In the genomic region with DNA sequence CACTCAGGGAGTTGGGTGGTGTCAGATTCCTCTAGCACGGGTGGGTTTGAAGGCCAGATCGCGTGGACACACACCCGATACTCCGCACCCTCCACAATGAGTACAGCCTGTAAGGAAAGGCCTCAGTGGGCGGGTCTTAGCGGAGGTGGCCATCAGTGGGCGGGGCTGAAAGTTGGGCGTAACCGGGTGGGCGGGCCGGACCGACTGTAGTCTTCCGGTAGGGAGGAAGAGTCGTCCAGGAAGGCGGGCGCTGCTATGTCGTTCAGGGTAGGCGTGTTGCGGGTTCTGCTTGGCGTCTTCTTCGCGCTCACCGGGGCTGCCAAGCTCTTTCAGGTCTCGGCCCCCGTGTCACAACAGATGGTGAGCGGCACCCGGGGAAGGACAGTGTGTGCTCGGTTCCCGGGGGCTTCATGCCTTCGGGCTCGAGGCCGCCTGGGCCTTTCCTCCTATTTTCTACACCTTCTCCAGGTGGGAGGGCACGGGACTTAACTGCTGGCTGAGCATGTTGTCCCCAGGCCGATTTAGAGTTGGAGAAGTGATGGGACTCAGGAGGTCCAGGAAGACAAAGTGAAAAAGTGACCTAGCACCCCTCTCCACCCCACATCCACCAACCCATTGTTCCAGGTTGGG, we compare ENCODE assay signal across 8 mouse cellular contexts. TPM values are rescaled to one million over a fixed set of nuclear protein-coding genes. Genes with fewer than 3 reads are reported as not detected.
DNase-seq lines count a peak whose midpoint lies in the region; ATAC-seq lines count a peak whose summit lies in the region.

No protein-coding gene starts in this region.

- WGBS in hindbrain, embryonic 15.5 days, result 1% methylated on average over 35 of the region's 35 CpGs

- peak; percentile 80 for DNase-seq in T-cell, adult 2 months (ENCODE audit: low spot score)
- DNase-seq in cerebellum, postnatal 36 days, result peak; percentile 70 to 78
- peak; percentile 34 to 54 for DNase-seq in frontal cortex, postnatal 36 days (ENCODE audit: low spot score in 2 of 2)
- DNase-seq in left cerebral cortex, adult 11 months (ENCODE audit: low spot score), result peak; percentile 13
- DNase-seq in lung, postnatal 4 days, result peak; percentile 89 to 93
- DNase-seq in right cerebral cortex, adult 18-20 months, result peak; percentile 47
- peak; percentile 65 for DNase-seq in urinary bladder, postnatal 10 days (ENCODE audit: low spot score)

- peaks cover 16% of the 10 kb centered on the region for H3K4me1 ChIP-seq in hindbrain, embryonic 15.5 days (replicated peaks)

- H3K27me3 ChIP-seq in hindbrain, embryonic 15.5 days, result no peaks in the 10 kb centered on the region

- H3K27ac ChIP-seq in hindbrain, embryonic 15.5 days (replicated peaks), result peak overlapping the region; percentile 61

- H3K36me3 ChIP-seq in hindbrain, embryonic 15.5 days, result peaks cover 17% of the 10 kb centered on the region

- peak overlapping the region; percentile 72 for H3K9ac ChIP-seq in hindbrain, embryonic 15.5 days

- ATAC-seq in hindbrain, embryonic 15.5 days (ENCODE audit: low FRiP score, low read depth), result peak; percentile 97

- no peaks in the 10 kb centered on the region for H3K9me3 ChIP-seq in hindbrain, embryonic 15.5 days

- H3K4me2 ChIP-seq in hindbrain, embryonic 15.5 days, result peak overlapping the region; percentile 78

- peak overlapping the region; percentile 72 for H3K4me3 ChIP-seq in hindbrain, embryonic 15.5 days

RNA-seq across cellular contexts. Expression of a gene that starts 2.5 kb away (rescaled TPM):
- polyA plus RNA-seq in hindbrain, embryonic 15.5 days (2015; fragmentation: Nextera tagmentation; extraction: Ambion mirVana), result 17.4 and 17.6 TPM in 2 replicates

RNA-seq across cellular contexts. Expression of a gene that starts 43.1 kb away (rescaled TPM):
- 24.9 and 32.0 TPM in 2 replicates for polyA plus RNA-seq in hindbrain, embryonic 15.5 days (2015; fragmentation: Nextera tagmentation; extraction: Ambion mirVana)

RNA-seq across cellular contexts. Expression of a gene that starts 48.8 kb away (rescaled TPM):
- 30.3 and 36.7 TPM in 2 replicates for polyA plus RNA-seq in hindbrain, embryonic 15.5 days (2015; fragmentation: Nextera tagmentation; extraction: Ambion mirVana)

Comparison
In these comparisons a context has a peak if more than half of its experiments do, and no peak if none do; other contexts are left out.
1. Peak in every context shown above with its lines: DNase-seq, ATAC-seq, H3K4me3 ChIP-seq and H3K27ac ChIP-seq.
2. DNase-seq: peak in every context shown above with its lines; median percentile 91 in lung, postnatal 4 days; 80 in T-cell, adult 2 months; 74 in cerebellum, postnatal 36 days; 65 in urinary bladder, postnatal 10 days; 47 in right cerebral cortex, adult 18-20 months; 44 in frontal cortex, postnatal 36 days; 13 in left cerebral cortex, adult 11 months.